Mouse (Mus musculus) limb, embryonic 10.5 days (tissue): ENCODE measurements around the gene Ppm1m. TPM values are rescaled to one million over a fixed set of nuclear protein-coding genes. Genes with fewer than 3 reads are reported as not detected.

ENCODE experiments used
- DNase-seq: peaks from one replicate; pipeline ENCODE4 v3.0.0-alpha.2; 2017; ENCODE audit warnings: low spot score
- H3K27ac ChIP-seq: fragments of 300-500 bp; sonication (generic); 2 replicates; pipeline ENCODE4 v1.5.1; 2016; ENCODE audit warnings: mild to moderate bottlenecking
- H3K27me3 ChIP-seq: fragments of 300-500 bp; sonication (generic); 2 replicates; pipeline ENCODE4 v1.6.1; 2016; ENCODE audit warnings: low read depth, mild to moderate bottlenecking; ENCODE audit not compliant: poor library complexity, severe bottlenecking
- H3K36me3 ChIP-seq: fragments of 300-500 bp; sonication (generic); 2 replicates; pipeline ENCODE4 v1.6.1; 2016; ENCODE audit warnings: mild to moderate bottlenecking, moderate library complexity
- H3K4me1 ChIP-seq: fragments of 300-500 bp; sonication (generic); 2 replicates; pipeline ENCODE4 v1.6.1; 2016
- H3K4me3 ChIP-seq: fragments of 300-500 bp; sonication (generic); 2 replicates; pipeline ENCODE4 v1.5.1; 2016; ENCODE audit warnings: mild to moderate bottlenecking, moderate library complexity
- H3K9me3 ChIP-seq: fragments of 300-500 bp; sonication (generic); replicated peaks from 2 replicates; pipeline ENCODE4 v1.6.1; 2016; ENCODE audit warnings: mild to moderate bottlenecking
- WGBS: fragments of 180-500 bp; shearing (Covaris S2); methylation state at CpG from one replicate; pipeline ENCODE4 v1.1.7; 2016; 5-methylcytosine and 5-hydroxymethylcytosine counted together
- polyA plus RNA-seq: library from polyadenylated mRNA; unstranded; fragments of >200 nt; fragmentation: Nextera tagmentation; extraction: Ambion mirVana; gene quantifications from 2 replicates; pipeline ENCODE4 v1.2.1, GENCODE M21; 2016

Gene Ppm1m
- polyA plus RNA-seq, 1 experiment from 2014 or later = 57.5 TPM

- peaks cover 38% of the 10 kb centered on the region for H3K36me3 ChIP-seq
- no peak for DNase-seq
- H3K4me3 ChIP-seq = no peak overlapping the region
- no peaks in the 10 kb centered on the region for H3K9me3 ChIP-seq
- H3K4me1 ChIP-seq = peaks cover 10% of the 10 kb centered on the region
- WGBS = 77% methylated on average over 3 of the region's 3 CpGs
- no peak overlapping the region for H3K27ac ChIP-seq
- H3K27me3 ChIP-seq = peaks cover 14% of the 10 kb centered on the region
Observed at GRCm38 (mm10) chr9:106230734-106231106, 31.2 kb upstream of the Ppm1m start.

GRCm38 (mm10) chr9:106230051-106230733 is 30.6 kb upstream of the Ppm1m start:
- WGBS = 76% methylated on average over 9 of the region's 9 CpGs
- H3K27me3 ChIP-seq = peaks cover 20% of the 10 kb centered on the region
- peaks cover 33% of the 10 kb centered on the region for H3K36me3 ChIP-seq
- H3K4me1 ChIP-seq = peaks cover 14% of the 10 kb centered on the region
- H3K4me3 ChIP-seq = no peak overlapping the region
- no peak for DNase-seq
- H3K9me3 ChIP-seq = no peaks in the 10 kb centered on the region
- H3K27ac ChIP-seq = no peak overlapping the region

- peaks cover 14% of the 10 kb centered on the region for H3K4me1 ChIP-seq
- WGBS = 82% methylated on average over 8 of the region's 8 CpGs
- H3K4me3 ChIP-seq = no peak overlapping the region
- DNase-seq = no peak
- peaks cover 43% of the 10 kb centered on the region for H3K27me3 ChIP-seq
- H3K9me3 ChIP-seq = no peaks in the 10 kb centered on the region
- peaks cover 10% of the 10 kb centered on the region for H3K36me3 ChIP-seq
- H3K27ac ChIP-seq = no peak overlapping the region
Observed at GRCm38 (mm10) chr9:106227790-106228429, 28.4 kb upstream of the Ppm1m start.

- WGBS = 6% methylated on average over 34 of the region's 34 CpGs
Observed at GRCm38 (mm10) chr9:106226151-106226682, 26.7 kb upstream of the Ppm1m start.

GRCm38 (mm10) chr9:106225469-106226150 is 26.1 kb upstream of the Ppm1m start:
- Histone ChIP-seq H3K27ac (peak overlapping the region; percentile 76; the same call in 1 of the 2 replicates), H3K27me3 (peaks cover 44% of the 10 kb centered on the region)

More at GRCm38 (mm10) chr9:106226151-106226682, 26.7 kb upstream of the Ppm1m start:
- Histone ChIP-seq H3K4me3 (peak overlapping the region; percentile 53), H3K4me1 (peaks cover 14% of the 10 kb centered on the region), H3K27me3 (peaks cover 44% of the 10 kb centered on the region), H3K9me3 (no peaks in the 10 kb centered on the region), H3K27ac (peak overlapping the region; percentile 76), H3K36me3 (no peaks in the 10 kb centered on the region)
- peak; percentile 66 for DNase-seq

GRCm38 (mm10) chr9:106222994-106223393 is 23.4 kb upstream of the Ppm1m start:
- Histone ChIP-seq H3K9me3 (no peaks in the 10 kb centered on the region), H3K4me3 (no peak overlapping the region), H3K4me1 (peaks cover 14% of the 10 kb centered on the region), H3K27me3 (peaks cover 44% of the 10 kb centered on the region), H3K27ac (no peak overlapping the region), H3K36me3 (no peaks in the 10 kb centered on the region)
- no peak for DNase-seq
- 91% methylated on average over 4 of the region's 4 CpGs for WGBS

More at GRCm38 (mm10) chr9:106225469-106226150, 26.1 kb upstream of the Ppm1m start:
- H3K4me1 ChIP-seq = peaks cover 14% of the 10 kb centered on the region
- no peak for DNase-seq
- H3K9me3 ChIP-seq = no peaks in the 10 kb centered on the region
- H3K36me3 ChIP-seq = no peaks in the 10 kb centered on the region
- H3K4me3 ChIP-seq = peak overlapping the region; percentile 53
- 64% methylated on average over 24 of the region's 24 CpGs for WGBS

- no peak for DNase-seq
- WGBS = 83% methylated on average over 4 of the region's 4 CpGs
Observed at GRCm38 (mm10) chr9:106222261-106222851, 22.8 kb upstream of the Ppm1m start, which contains the start of gene Tlr9. Gene Tlr9, plus strand, starts transcription at chr9:106222598.

GRCm38 (mm10) chr9:106220894-106221523 is 21.5 kb upstream of the Ppm1m start:
- 65% methylated on average over 8 of the region's 8 CpGs for whole genome bisulfite sequencing

More at GRCm38 (mm10) chr9:106222261-106222851, 22.8 kb upstream of the Ppm1m start, which contains the start of gene Tlr9:
- Histone ChIP-seq H3K27me3 (peaks cover 44% of the 10 kb centered on the region), H3K27ac (no peak within 1 kb of the TSS), H3K9me3 (no peaks in the 10 kb centered on the region), H3K4me1 (peaks cover 14% of the 10 kb centered on the region), H3K4me3 (no peak within 1 kb of the TSS), H3K36me3 (no peaks in the 10 kb centered on the region)

GRCm38 (mm10) chr9:106216971-106217370 is 17.4 kb upstream of the Ppm1m start:
- no peaks in the 10 kb centered on the region for H3K27me3 ChIP-seq
- WGBS = 86% methylated on average over 7 of the region's 7 CpGs
- H3K27ac ChIP-seq = no peak overlapping the region
- peaks cover 40% of the 10 kb centered on the region for H3K36me3 ChIP-seq
- no peaks in the 10 kb centered on the region for H3K9me3 ChIP-seq
- H3K4me1 ChIP-seq = peaks cover 5% of the 10 kb centered on the region
- DNase-seq = no peak
- H3K4me3 ChIP-seq = no peak overlapping the region

More at GRCm38 (mm10) chr9:106220894-106221523, 21.5 kb upstream of the Ppm1m start:
- no peak for DNase-seq
- Histone ChIP-seq H3K4me1 (peaks cover 6% of the 10 kb centered on the region), H3K36me3 (0 out of 2 replicates have a peak, but pooled peaks cover 4% of the 10 kb centered on the region), H3K27ac (no peak overlapping the region), H3K27me3 (peaks cover 33% of the 10 kb centered on the region), H3K9me3 (no peaks in the 10 kb centered on the region), H3K4me3 (no peak overlapping the region)

GRCm38 (mm10) chr9:106215341-106216125 is 16.0 kb upstream of the Ppm1m start:
- Histone ChIP-seq H3K9me3 (no peaks in the 10 kb centered on the region), H3K4me1 (peaks cover 16% of the 10 kb centered on the region), H3K27me3 (no peaks in the 10 kb centered on the region), H3K27ac (no peak overlapping the region), H3K4me3 (no peak overlapping the region), H3K36me3 (peaks cover 41% of the 10 kb centered on the region)
- WGBS = 85% methylated on average over 6 of the region's 6 CpGs
- no peak for DNase-seq

- no peak overlapping the region for H3K4me3 ChIP-seq
- H3K9me3 ChIP-seq = no peaks in the 10 kb centered on the region
- 85% methylated on average over 12 of the region's 12 CpGs for WGBS
- H3K27ac ChIP-seq = no peak overlapping the region
- H3K36me3 ChIP-seq = peaks cover 56% of the 10 kb centered on the region
- DNase-seq = no peak
- H3K4me1 ChIP-seq = peaks cover 16% of the 10 kb centered on the region
- no peaks in the 10 kb centered on the region for H3K27me3 ChIP-seq
Observed at GRCm38 (mm10) chr9:106212594-106212981, 13.0 kb upstream of the Ppm1m start.
